Mouse (Mus musculus) central nervous system, embryonic 18 days (tissue): ENCODE data around the gene Olfr1053. TPM values are rescaled to one million over a fixed set of nuclear protein-coding genes. Genes with fewer than 3 reads are reported as not detected.

Experiments used
- polyA plus RNA-seq: library from polyadenylated mRNA; depleted of rRNA; stranded (reverse); fragments of >200 nt; gene quantifications from 2 replicates; pipeline ENCODE4 v1.2.3, GENCODE M21; 2012; rRNA removed

Olfr1053 gene
- not detected in 2 replicates for polyA plus RNA-seq

DNA sequence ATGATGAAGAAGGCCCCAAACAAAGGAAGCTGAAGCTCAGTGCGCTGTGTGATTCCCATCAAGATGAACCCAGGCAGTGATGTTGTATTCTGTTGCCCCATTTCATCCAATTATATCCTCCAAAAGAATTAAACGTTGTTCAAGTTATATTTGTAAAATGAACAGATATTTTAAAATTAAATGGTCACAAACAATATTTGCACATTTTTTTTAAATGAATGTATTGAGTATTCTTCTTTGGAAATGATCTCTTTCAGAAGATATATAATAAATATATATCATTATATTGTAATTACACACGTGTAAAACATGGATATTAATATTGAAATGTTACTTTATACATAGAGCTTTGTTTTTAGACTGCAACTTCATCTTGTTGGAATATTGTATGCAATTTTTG is at the start of gene Olfr1053:
Olfr1053 (minus strand) TSS at position 101 of the 400 bp plus-strand sequence.

DNA sequence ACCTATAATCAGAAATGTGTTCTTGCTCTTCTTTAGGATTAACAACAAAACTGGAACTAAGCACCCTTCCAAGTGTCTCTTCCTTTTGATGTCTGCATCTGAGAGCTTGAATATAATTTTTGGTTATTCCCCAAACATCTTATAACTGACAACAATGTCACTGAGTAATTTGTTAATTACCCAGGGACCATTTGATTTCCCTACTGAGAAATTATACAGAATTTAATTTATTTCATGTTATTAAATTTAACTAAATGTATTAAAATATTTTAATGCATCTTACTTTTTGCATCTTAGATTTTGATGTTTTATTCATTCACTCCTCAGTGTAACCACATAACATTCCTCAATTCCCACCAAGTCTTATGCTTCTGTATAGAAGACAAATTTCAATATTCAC is 47.3 kb upstream of the Olfr1053 start, which contains the start of gene Olfr1056:
Olfr1056 (minus strand) TSS at position 101 of the 400 bp plus-strand sequence.

DNA sequence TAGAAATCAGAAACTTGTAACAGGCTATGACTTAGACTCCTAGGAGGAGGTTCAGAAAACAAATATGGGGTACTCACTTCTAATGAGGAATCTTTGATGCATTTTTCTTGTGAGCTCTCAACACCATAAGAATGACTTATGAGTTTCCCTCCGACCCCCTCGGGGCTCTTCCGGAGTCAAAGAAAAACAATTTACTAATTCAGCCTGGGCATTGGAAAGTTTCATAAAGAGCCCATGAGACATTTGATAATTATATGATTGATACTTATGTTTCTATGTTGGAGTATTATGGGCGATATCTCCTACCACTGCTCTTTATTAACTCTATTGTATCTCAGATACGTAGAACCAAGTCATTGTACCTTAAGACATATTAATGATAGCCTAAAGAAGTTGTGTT is 35.1 kb upstream of the Olfr1053 start, which contains the start of gene Olfr1055:
Olfr1055 (minus strand) TSS at position 101 of the 400 bp plus-strand sequence.

DNA sequence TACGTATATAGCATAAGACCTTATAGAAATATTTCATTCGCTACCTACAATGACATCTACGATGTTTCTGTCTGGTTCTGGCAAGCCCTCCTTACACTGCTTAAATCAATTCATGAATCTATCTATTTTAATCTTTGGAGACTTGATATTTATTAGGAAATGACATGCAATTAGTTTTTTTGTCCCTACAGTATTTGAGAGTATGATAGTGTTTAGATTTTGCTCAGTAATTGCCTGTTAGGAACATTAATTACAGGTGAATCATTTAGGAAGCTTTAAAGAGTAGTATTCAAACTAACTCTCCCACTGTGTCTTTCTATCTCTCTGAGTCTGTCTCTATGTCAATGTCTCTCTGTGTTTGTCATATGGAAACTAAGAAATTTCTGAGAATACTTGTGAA is 20.2 kb upstream of the Olfr1053 start, which contains the start of gene Olfr1054:
Olfr1054 (minus strand) TSS at position 101 of the 400 bp plus-strand sequence.

DNA sequence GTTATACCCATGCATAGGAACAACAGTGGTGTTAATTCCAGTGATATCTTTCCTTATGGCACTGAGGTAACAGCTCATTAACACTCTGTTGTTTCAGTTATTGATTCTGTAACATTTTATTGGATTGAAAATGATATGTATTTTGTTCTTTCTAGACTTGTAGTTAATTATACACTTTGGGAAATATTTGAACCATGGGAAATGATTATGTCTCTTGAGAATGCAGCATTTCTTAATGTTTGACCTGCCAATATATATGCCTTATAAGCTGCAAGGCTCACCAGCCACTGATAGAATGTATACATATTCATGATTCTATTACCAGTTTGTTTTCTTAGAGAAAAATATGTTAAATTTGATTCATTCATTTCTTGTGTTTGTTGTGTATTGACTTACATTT is 22.9 kb downstream of the Olfr1053 start, which contains the start of gene Olfr1052:
Olfr1052 (plus strand) TSS at position 301 of the 400 bp plus-strand sequence.

DNA sequence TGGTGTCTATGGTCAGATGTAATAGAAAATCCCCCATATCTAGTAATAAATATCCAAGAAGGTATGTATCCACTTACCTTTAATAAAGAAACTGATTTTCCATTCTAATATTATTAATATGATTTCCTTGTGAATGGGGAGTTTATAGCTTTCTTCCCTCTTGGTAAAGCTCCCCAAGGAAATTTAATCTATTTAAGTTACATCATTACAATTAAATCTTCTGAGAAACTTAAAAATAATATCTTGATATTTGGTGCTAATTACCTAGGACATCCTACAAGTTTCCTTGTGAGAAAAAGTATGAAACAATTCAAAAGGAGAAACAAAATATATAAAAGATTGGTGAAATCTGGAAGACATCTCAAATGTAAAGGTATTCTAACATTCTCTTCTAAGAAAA is 36.1 kb downstream of the Olfr1053 start, which contains the start of gene Olfr1051:
Olfr1051 (minus strand) TSS at position 101 of the 400 bp plus-strand sequence.

Other genes starting within 250 kb of the Olfr1053 start
- gene Olfr1036, start 241.3 kb downstream of the Olfr1053 start, polyA plus RNA-seq: not detected in 2 replicates
- gene Olfr1037, start 227.9 kb downstream of the Olfr1053 start, polyA plus RNA-seq: not detected in 2 replicates
- gene Olfr1039, start 179.4 kb downstream of the Olfr1053 start, polyA plus RNA-seq: not detected in 2 replicates
- not detected in 2 replicates for gene Olfr1040, start 168.6 kb downstream of the Olfr1053 start, polyA plus RNA-seq
- not detected in 2 replicates for gene Olfr1042, start 153.4 kb downstream of the Olfr1053 start, polyA plus RNA-seq
- not detected in 2 replicates for gene Olfr1043, start 147.8 kb downstream of the Olfr1053 start, polyA plus RNA-seq
- not detected in 2 replicates for gene Olfr1044, start 137.5 kb downstream of the Olfr1053 start, polyA plus RNA-seq
- not detected in 2 replicates for gene Olfr52, start 129.6 kb downstream of the Olfr1053 start, polyA plus RNA-seq
- gene Olfr1045, start 112.3 kb downstream of the Olfr1053 start, polyA plus RNA-seq: not detected in 2 replicates
- not detected in 2 replicates for gene Olfr1046, start 96.0 kb downstream of the Olfr1053 start, polyA plus RNA-seq
- gene Olfr1047, start 83.9 kb downstream of the Olfr1053 start, polyA plus RNA-seq: not detected in 2 replicates
- not detected in 2 replicates for gene Olfr1048, start 75.0 kb downstream of the Olfr1053 start, polyA plus RNA-seq
- not detected in 2 replicates for gene Olfr1049, start 57.0 kb downstream of the Olfr1053 start, polyA plus RNA-seq
- not detected in 2 replicates for gene Olfr1051, start 36.2 kb downstream of the Olfr1053 start, polyA plus RNA-seq
- not detected in 2 replicates for gene Olfr1052, start 22.8 kb downstream of the Olfr1053 start, polyA plus RNA-seq
- not detected in 2 replicates for gene Olfr1054, start 20.1 kb upstream of the Olfr1053 start, polyA plus RNA-seq
- not detected in 2 replicates for gene Olfr1055, start 35.0 kb upstream of the Olfr1053 start, polyA plus RNA-seq
- not detected in 2 replicates for gene Olfr1056, start 47.2 kb upstream of the Olfr1053 start, polyA plus RNA-seq
- not detected in 2 replicates for gene Olfr1057, start 63.1 kb upstream of the Olfr1053 start, polyA plus RNA-seq
- gene Olfr1058, start 73.3 kb upstream of the Olfr1053 start, polyA plus RNA-seq: not detected in 2 replicates
- not detected in 2 replicates for gene Olfr1061, start 98.8 kb upstream of the Olfr1053 start, polyA plus RNA-seq
- gene Olfr1062, start 111.5 kb upstream of the Olfr1053 start, polyA plus RNA-seq: not detected in 2 replicates
- not detected in 2 replicates for gene Olfr1065, start 135.3 kb upstream of the Olfr1053 start, polyA plus RNA-seq
- gene Olfr1066, start 141.0 kb upstream of the Olfr1053 start, polyA plus RNA-seq: not detected in 2 replicates
- not detected in 2 replicates for gene Olfr228, start 172.1 kb upstream of the Olfr1053 start, polyA plus RNA-seq
- gene Olfr1076, start 193.2 kb upstream of the Olfr1053 start, polyA plus RNA-seq: not detected in 2 replicates
- gene Olfr1079, start 227.2 kb upstream of the Olfr1053 start, polyA plus RNA-seq: not detected in 2 replicates
- gene Olfr1080, start 243.0 kb upstream of the Olfr1053 start, polyA plus RNA-seq: not detected in 2 replicates